Mouse (Mus musculus) left cerebral cortex, adult 9 months (tissue): Measurements from ENCODE around the gene Dmp1.

Experiments used
- DNase-seq, 2 experiments: peaks; one replicate each; pipeline ENCODE4 v3.0.0; 2022; ENCODE audit warnings: low spot score in 2 of 2

The Dmp1 gene

GRCm38 (mm10) chr5:104261908-104262461 is 59.6 kb downstream of the Dmp1 start:
- no peak for DNase-seq

DNA sequence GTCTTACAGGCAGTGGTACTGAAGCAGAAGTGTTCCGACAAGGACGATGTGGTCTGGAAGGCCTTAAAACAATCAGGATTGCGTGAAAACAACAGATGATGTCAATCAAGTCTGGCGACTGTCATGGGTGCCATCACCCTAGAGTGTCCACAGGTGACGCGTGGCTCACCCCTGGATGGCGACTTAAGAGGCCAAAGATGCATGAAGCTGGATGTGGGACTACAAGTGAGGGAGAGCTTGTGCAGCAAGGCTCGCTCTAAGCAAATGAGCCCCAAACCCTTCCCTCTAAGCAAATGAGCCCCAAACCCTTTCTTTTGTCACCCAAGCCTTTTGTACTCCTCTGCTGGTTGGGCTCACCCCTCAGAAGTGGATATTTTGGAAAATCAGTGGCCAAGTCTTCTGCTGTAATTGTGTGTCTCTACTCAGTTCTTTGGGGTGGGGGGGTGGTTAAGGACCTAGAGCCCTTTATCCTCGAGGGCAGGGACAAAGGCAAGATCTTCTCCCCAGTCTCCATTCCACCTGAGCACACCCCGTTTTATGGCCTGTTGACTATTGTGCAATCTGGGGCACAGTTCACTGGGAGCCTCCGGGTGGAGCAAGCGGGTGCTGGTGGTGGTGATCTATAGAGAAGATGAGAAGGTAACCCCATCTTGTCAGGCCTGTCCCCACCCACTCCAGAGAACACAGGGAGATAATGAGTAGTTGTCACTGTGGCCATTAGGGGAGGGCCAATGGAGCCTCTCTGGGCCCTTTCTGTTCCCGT is 60.8 kb downstream of the Dmp1 start:
- no peak for DNase-seq
